Mouse (Mus musculus): ENCODE measurements around the gene Foxd3.
"Not testable (repeated sequence)": the region's sequence is repeated elsewhere in the genome, so short reads cannot be mapped to it uniquely, and the experiment has no call there.

Gene Foxd3

GRCm38 (mm10) chr4:99655937-99656604 is at the start of gene Foxd3:
Gene Foxd3, plus strand, starts transcription at chr4:99656299.
- no peak for DNase-seq (ENCODE audit: low read depth)

GRCm38 (mm10) chr4:99612156-99612555 is 43.9 kb upstream of the Foxd3 start:
- DNase-seq (ENCODE audit: low read depth), result no peak

- DNase-seq (ENCODE audit: low read depth), result no peak
Measured at GRCm38 (mm10) chr4:99612609-99613350, 43.3 kb upstream of the Foxd3 start.

- DNase-seq (ENCODE audit: low read depth), result no peak
Measured at GRCm38 (mm10) chr4:99626047-99626844, 29.9 kb upstream of the Foxd3 start.

GRCm38 (mm10) chr4:99627057-99627456 is 29.0 kb upstream of the Foxd3 start:
- no peak for DNase-seq (ENCODE audit: low read depth)

GRCm38 (mm10) chr4:99636038-99636437 is 20.1 kb upstream of the Foxd3 start:
- no peak for DNase-seq (ENCODE audit: low read depth)

- no peak for DNase-seq (ENCODE audit: low read depth)
Measured at GRCm38 (mm10) chr4:99636711-99637110, 19.4 kb upstream of the Foxd3 start.

GRCm38 (mm10) chr4:99640619-99641018 is 15.5 kb upstream of the Foxd3 start:
- not testable (repeated sequence) for DNase-seq (ENCODE audit: low read depth)

- DNase-seq (ENCODE audit: low read depth), result no peak
Measured at GRCm38 (mm10) chr4:99641920-99642319, 14.2 kb upstream of the Foxd3 start.

- no peak for DNase-seq (ENCODE audit: low read depth)
Measured at GRCm38 (mm10) chr4:99645560-99645959, 10.5 kb upstream of the Foxd3 start.

- DNase-seq (ENCODE audit: low read depth), result peak; percentile 14
Measured at GRCm38 (mm10) chr4:99650088-99650944, 5.8 kb upstream of the Foxd3 start.

GRCm38 (mm10) chr4:99650945-99651690 is 5.0 kb upstream of the Foxd3 start:
- no peak for DNase-seq (ENCODE audit: low read depth)

- DNase-seq (ENCODE audit: low read depth), result no peak
Measured at GRCm38 (mm10) chr4:99651823-99652450, 4.2 kb upstream of the Foxd3 start.

GRCm38 (mm10) chr4:99652576-99653210 is 3.4 kb upstream of the Foxd3 start:
- no peak for DNase-seq (ENCODE audit: low read depth)

- no peak for DNase-seq (ENCODE audit: low read depth)
Measured at GRCm38 (mm10) chr4:99653216-99653607, 2.9 kb upstream of the Foxd3 start.

GRCm38 (mm10) chr4:99653608-99654221 is 2.4 kb upstream of the Foxd3 start:
- DNase-seq (ENCODE audit: low read depth), result no peak

GRCm38 (mm10) chr4:99654621-99655296 is 1.3 kb upstream of the Foxd3 start:
- no peak for DNase-seq (ENCODE audit: low read depth)

GRCm38 (mm10) chr4:99656605-99657429 is 718 bp downstream of the Foxd3 start:
- peak; percentile 13 for DNase-seq (ENCODE audit: low read depth)
